Mouse (Mus musculus): ENCODE data around the gene Ceacam16. TPM values are rescaled to one million over a fixed set of nuclear protein-coding genes. Genes with fewer than 3 reads are reported as not detected.

The Ceacam16 gene
- polyA plus RNA-seq, 1 experiment from 2014 or later, result not detected

DNA sequence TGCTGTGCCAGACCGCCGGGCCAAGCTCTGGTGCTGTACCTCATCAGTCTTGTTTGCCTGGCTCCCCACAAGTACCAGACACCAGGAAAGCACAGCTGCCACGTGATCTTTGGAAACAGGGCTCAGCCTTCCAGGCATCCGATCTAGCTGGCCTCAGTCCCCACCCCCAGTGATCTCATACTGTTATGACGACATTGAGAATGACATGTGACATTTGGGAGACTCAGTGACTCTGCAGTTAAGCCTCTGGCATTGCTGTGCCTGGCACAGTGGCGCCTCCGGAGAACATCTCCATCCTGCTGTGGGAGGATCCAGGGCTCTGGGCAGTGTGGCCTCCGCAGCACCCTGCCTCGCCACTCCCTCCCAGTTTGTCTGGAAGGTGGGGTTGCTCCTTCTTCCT, 29.3 kb downstream of the Ceacam16 start:
- ATAC-seq (ENCODE audit: insufficient read depth), result peak; percentile 37; the same call in 1 of the 2 replicates
- peak; percentile 21 for DNase-seq
- Histone ChIP-seq H3K9me3 (ENCODE audit: low read depth, low read length) (no peaks in the 10 kb centered on the region), H3K27ac (ENCODE audit: low read depth) (no peak overlapping the region), H3K4me2 (no peak overlapping the region), H3K36me3 (ENCODE audit: insufficient read depth) (no peaks in the 10 kb centered on the region), H3K4me1 (ENCODE audit: insufficient read depth) (peaks cover 5% of the 10 kb centered on the region), H3K9ac (no peak overlapping the region), H3K4me3 (ENCODE audit: low read depth, low read length) (no peak overlapping the region), H3K27me3 (ENCODE audit: insufficient read depth, low read length) (no peaks in the 10 kb centered on the region)
- TF ChIP-seq CTCF (IDR thresholded peaks at IDR 0.05; ENCODE audit: low read depth), result no peak
- WGBS, result 36% methylated on average over 9 of the region's 9 CpGs

DNA sequence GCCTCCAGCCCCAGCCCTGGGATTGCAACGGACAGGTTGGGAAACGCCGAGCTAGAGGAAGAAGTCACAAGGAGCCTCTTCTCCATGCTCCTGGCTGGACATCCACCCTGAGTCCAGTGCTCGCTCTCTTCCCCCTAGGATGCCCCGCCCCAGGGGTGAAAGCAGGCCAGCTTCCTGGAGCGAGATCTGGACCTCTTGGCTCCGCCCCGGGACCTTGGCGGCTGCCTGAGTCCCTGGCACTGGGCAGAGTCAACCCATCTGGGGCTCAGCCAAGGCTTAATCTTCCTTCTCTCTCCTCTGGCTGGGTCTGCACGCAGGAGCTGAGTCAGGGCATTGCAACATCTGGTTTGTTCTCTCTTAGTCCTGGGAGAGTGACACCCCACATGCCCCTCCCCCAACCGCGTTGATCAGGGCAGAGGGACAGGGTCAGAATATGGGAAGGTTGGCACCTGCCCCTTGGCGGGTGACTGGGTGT, 30.4 kb downstream of the Ceacam16 start:
- DNase-seq (peak; percentile 63), ATAC-seq (ENCODE audit: insufficient read depth) (peak; percentile 55)
- Histone ChIP-seq H3K36me3 (ENCODE audit: insufficient read depth) (no peaks in the 10 kb centered on the region), H3K27me3 (ENCODE audit: insufficient read depth, low read length) (no peaks in the 10 kb centered on the region), H3K9me3 (ENCODE audit: low read depth, low read length) (no peaks in the 10 kb centered on the region), H3K4me1 (ENCODE audit: insufficient read depth) (peaks cover 5% of the 10 kb centered on the region), H3K9ac (peak overlapping the region; percentile 11), H3K27ac (ENCODE audit: low read depth) (no peak overlapping the region), H3K4me2 (peak overlapping the region; percentile 35), H3K4me3 (ENCODE audit: low read depth, low read length) (no peak overlapping the region)
- WGBS, result 14% methylated on average over 13 of the region's 13 CpGs
- TF ChIP-seq CTCF (IDR thresholded peaks at IDR 0.05; ENCODE audit: low read depth), result no peak

DNA sequence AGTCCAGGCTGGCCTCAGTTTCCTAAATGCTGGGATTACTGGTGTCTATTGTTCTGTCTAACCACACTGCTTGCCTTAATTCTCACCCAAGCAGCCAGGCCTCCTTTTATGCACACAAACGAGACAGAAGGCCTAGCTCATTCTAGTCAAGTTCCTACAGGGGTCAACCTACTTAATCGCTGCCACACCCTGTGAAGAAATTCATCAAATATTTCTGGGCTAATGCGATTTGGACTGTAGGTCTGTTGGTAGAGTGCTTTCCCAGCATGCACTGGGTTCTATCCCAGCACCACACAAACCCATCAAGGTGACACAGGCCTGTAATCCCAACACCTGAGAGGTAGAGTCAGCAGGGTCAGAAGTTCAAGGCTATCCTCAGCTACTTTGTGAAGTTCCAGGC, 31.4 kb downstream of the Ceacam16 start:
- 66% methylated on average over 3 of the region's 3 CpGs for WGBS
- H3K4me1 ChIP-seq (ENCODE audit: insufficient read depth), result peaks cover 5% of the 10 kb centered on the region
- no peak overlapping the region for H3K4me3 ChIP-seq (ENCODE audit: low read depth, low read length)
- no peak overlapping the region for H3K4me2 ChIP-seq
- H3K27ac ChIP-seq (ENCODE audit: low read depth), result no peak overlapping the region
- H3K9ac ChIP-seq, result no peak overlapping the region
- TF ChIP-seq CTCF (IDR thresholded peaks at IDR 0.05; ENCODE audit: low read depth), result no peak
- H3K27me3 ChIP-seq (ENCODE audit: insufficient read depth, low read length), result no peaks in the 10 kb centered on the region
- DNase-seq (no peak), ATAC-seq (ENCODE audit: insufficient read depth) (no peak)
- no peaks in the 10 kb centered on the region for H3K9me3 ChIP-seq (ENCODE audit: low read depth, low read length)
- no peaks in the 10 kb centered on the region for H3K36me3 ChIP-seq (ENCODE audit: insufficient read depth)

DNA sequence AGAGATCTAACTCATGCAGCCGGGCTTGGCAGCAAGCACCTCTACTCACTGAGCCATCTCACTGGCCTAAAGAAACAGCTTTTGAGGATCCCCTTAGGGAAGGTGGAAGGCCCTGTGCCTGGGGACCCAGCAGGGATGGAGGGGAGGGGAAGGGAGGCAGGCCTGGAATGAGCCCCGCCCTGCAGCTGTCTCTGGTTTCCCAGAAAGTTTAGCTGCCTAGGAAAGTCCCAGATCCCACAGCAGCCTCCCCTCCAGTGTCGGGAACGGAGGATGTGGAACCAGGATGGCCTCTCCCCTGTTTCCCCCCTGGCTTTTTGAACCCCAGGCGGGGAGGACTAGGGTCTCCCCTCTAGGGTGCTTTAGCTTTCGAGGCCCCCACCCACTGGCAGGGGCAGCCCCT, 34.3 kb downstream of the Ceacam16 start:
- no peak overlapping the region for H3K27ac ChIP-seq (ENCODE audit: low read depth)
- peaks cover 6% of the 10 kb centered on the region; the same call in 1 of the 2 replicates for H3K27me3 ChIP-seq (ENCODE audit: insufficient read depth, low read length)
- TF ChIP-seq CTCF (IDR thresholded peaks at IDR 0.05; ENCODE audit: low read depth), result no peak
- no peaks in the 10 kb centered on the region for H3K36me3 ChIP-seq (ENCODE audit: insufficient read depth)
- no peak overlapping the region for H3K4me2 ChIP-seq
- no peak overlapping the region for H3K4me3 ChIP-seq (ENCODE audit: low read depth, low read length)
- no peak overlapping the region for H3K9ac ChIP-seq
- no peak for DNase-seq
- peaks cover 21% of the 10 kb centered on the region for H3K4me1 ChIP-seq (ENCODE audit: insufficient read depth)
- no peak for ATAC-seq (ENCODE audit: insufficient read depth)
- H3K9me3 ChIP-seq (ENCODE audit: low read depth, low read length), result no peaks in the 10 kb centered on the region
- 40% methylated on average over 6 of the region's 6 CpGs for WGBS

DNA sequence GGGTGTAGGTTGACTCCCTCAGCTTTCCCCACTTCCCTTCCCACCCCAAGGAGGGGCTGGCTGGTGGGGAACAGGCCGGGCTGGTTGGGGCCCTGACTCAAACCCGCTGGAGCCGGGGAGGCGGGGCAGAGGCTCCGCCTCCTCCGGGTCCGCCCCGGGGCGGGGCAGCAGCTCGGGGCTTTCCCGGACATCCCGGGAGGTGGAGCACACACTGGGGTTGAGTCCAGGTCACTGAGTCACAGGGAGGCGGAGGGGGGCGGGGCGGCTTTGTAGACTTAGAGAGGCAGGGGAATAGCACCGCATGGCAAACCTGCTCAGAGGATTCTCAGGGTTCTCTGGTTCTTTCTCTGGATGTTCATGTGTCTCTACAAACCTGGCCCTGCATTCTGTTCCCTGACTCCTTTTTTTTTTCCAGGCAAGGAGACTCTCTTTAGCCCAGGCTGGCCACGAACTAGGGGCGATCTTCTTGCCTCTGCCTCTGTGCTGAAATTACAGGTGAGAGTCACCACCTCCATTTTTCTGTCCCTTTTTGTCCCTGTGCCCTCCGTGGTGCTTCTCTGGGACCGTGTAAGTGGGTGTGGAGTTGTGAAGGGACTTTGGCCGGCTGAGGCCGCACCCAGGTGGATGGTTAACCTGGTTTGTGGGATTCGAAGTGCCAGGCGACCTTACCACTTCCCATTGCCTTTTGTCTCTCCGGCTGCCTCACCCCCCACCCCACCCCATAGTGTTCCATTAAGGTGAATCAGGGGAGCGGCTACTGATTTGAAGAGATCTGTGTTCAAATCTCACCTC, 36.7 kb downstream of the Ceacam16 start:
- peaks cover 9% of the 10 kb centered on the region; the same call in 1 of the 2 replicates for H3K27me3 ChIP-seq (ENCODE audit: insufficient read depth, low read length)
- H3K4me1 ChIP-seq (ENCODE audit: insufficient read depth), result peaks cover 16% of the 10 kb centered on the region
- WGBS, result 22% methylated on average over 26 of the region's 26 CpGs
- peak overlapping the region; percentile 89 for H3K4me2 ChIP-seq
- no peak for TF ChIP-seq CTCF (IDR thresholded peaks at IDR 0.05; ENCODE audit: low read depth)
- DNase-seq, result peak; percentile 90
- peak overlapping the region; percentile 87 for H3K27ac ChIP-seq (ENCODE audit: low read depth)
- H3K9me3 ChIP-seq (ENCODE audit: low read depth, low read length), result no peaks in the 10 kb centered on the region
- no peaks in the 10 kb centered on the region for H3K36me3 ChIP-seq (ENCODE audit: insufficient read depth)
- H3K9ac ChIP-seq, result no peak overlapping the region
- ATAC-seq (ENCODE audit: insufficient read depth), result peak; percentile 89
- H3K4me3 ChIP-seq (ENCODE audit: low read depth, low read length), result no peak overlapping the region

DNA sequence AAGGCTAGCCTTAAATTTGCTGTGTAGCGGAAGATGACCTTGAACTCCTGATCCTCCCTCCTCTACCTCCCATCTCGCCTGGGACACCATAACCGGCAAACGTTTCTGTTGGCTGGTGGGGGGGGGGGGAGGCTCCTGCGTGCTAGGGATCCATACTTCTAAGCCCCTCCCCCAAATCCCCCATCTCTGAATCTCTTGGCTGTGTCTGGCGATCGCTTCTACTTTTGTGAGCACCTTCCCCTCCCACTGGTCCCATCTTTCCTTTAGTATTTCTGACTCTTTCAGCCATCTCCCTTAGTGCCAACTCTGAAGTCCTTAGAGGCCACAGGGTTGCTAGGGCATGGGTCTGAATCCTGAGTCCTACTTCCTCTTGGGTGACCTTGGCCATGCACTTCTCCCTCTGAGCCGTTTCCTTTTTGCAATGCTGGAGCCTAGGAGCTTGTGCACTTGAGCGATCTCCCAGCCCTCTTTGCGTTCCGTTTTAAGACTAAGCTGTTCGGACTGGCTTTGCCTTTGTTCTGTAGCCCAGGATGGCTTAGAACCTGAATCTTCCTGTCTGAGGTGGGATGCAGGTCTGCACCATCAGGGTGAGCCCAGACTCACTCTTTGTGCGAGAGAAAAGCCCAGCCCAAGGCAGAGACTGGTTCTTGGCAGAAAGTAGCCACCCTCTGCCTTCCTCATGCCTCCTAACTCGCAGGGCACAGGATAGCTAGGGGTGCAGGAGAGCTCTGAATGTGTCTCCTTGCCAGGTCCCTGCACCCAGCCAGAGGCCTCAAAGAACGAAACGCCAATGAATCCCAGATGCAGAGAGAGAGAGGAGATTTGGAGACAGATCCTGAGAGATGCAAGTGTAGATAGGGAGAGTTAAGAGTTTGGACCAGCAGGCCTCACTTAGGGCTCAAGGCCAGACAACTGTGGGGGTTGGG, 37.6 kb downstream of the Ceacam16 start:
- DNase-seq, result peak; percentile 49
- H3K36me3 ChIP-seq (ENCODE audit: insufficient read depth), result no peaks in the 10 kb centered on the region
- H3K4me1 ChIP-seq (ENCODE audit: insufficient read depth), result peaks cover 16% of the 10 kb centered on the region
- no peak for TF ChIP-seq CTCF (IDR thresholded peaks at IDR 0.05; ENCODE audit: low read depth)
- peak overlapping the region; percentile 89 for H3K4me2 ChIP-seq
- peak overlapping the region; percentile 87 for H3K27ac ChIP-seq (ENCODE audit: low read depth)
- H3K27me3 ChIP-seq (ENCODE audit: insufficient read depth, low read length), result peaks cover 9% of the 10 kb centered on the region; the same call in 1 of the 2 replicates
- WGBS, result 23% methylated on average over 16 of the region's 16 CpGs
- peak; percentile 48 for ATAC-seq (ENCODE audit: insufficient read depth)
- peak overlapping the region; percentile 49; the same call in 1 of the 2 replicates for H3K4me3 ChIP-seq (ENCODE audit: low read depth, low read length)
- H3K9ac ChIP-seq, result no peak overlapping the region
- no peaks in the 10 kb centered on the region for H3K9me3 ChIP-seq (ENCODE audit: low read depth, low read length)
